Mouse (Mus musculus) CH12.LX (cell line): ENCODE data around the gene Dscam. TPM values are rescaled to one million over a fixed set of nuclear protein-coding genes. Genes with fewer than 3 reads are reported as not detected.

ENCODE experiments used
- DNase-seq: peaks from one replicate; pipeline ENCODE4 v3.0.0-alpha.2; 2013; ENCODE audit errors: extremely low read depth
- H3K27ac ChIP-seq: 2 replicates; pipeline ENCODE4 v1.5.1; 2012; ENCODE audit warnings: low read depth, mild to moderate bottlenecking, control low read depth, moderate library complexity; ENCODE audit not compliant: insufficient read depth
- H3K27me3 ChIP-seq: replicated peaks from 2 replicates; pipeline ENCODE3; 2012; ENCODE audit warnings: inconsistent platforms
- H3K36me3 ChIP-seq, 2 experiments: replicated peaks in 1 of 2; 2 replicates each; pipeline versions ENCODE3 to v1.6.1; 2012; ENCODE audit warnings: inconsistent platforms in 1 of 2, low read length in 1 of 2, mild to moderate bottlenecking in 1 of 2, mixed read lengths in 1 of 2, moderate library complexity in 1 of 2; ENCODE audit not compliant: control insufficient read depth in 1 of 2, insufficient read depth in 1 of 2
- H3K4me1 ChIP-seq, 2 experiments: 2 replicates each; pipeline ENCODE4 v1.6.1; 2012; ENCODE audit warnings: inconsistent platforms in 1 of 2, moderate library complexity in 1 of 2; ENCODE audit not compliant: insufficient read depth in 2 of 2, control insufficient read depth in 1 of 2
- H3K4me2 ChIP-seq: 2 replicates; pipeline ENCODE4 v1.6.1; 2012; ENCODE audit warnings: low read depth, mild to moderate bottlenecking, control low read depth; ENCODE audit not compliant: poor library complexity, insufficient read depth, severe bottlenecking
- H3K4me3 ChIP-seq, 3 experiments: fragments of 150-350 bp in 1 of 3; sonication (generic) in 1 of 3; replicated peaks in 1 of 3; 2 replicates each; pipeline versions ENCODE3 to v1.5.1; 2011 to 2012; ENCODE audit warnings: low read depth in 2 of 3, low read length in 2 of 3, mild to moderate bottlenecking in 2 of 3, moderate library complexity in 2 of 3, control low read depth in 1 of 3, improper control_type of control experiment in 1 of 3, inconsistent platforms in 1 of 3, mixed read lengths in 1 of 3; ENCODE audit not compliant: poor library complexity in 1 of 3
- H3K79me2 ChIP-seq: replicated peaks from 2 replicates; pipeline ENCODE4 v1.6.1; 2012; ENCODE audit warnings: mild to moderate bottlenecking, moderate library complexity; ENCODE audit not compliant: control insufficient read depth, poor library complexity, insufficient read depth, severe bottlenecking; ENCODE audit errors: extremely low read depth
- H3K9ac ChIP-seq: 2 replicates; pipeline ENCODE4 v1.6.1; 2012; ENCODE audit warnings: low read depth, mild to moderate bottlenecking, control low read depth, moderate library complexity; ENCODE audit not compliant: insufficient read depth
- H3K9me3 ChIP-seq: replicated peaks from 2 replicates; pipeline ENCODE3; 2012; ENCODE audit warnings: low read length, inconsistent platforms, mixed read lengths
- ELF1 ChIP-seq: IDR thresholded peaks from 2 replicates; pipeline ENCODE4 v1.6.1; 2014; ENCODE audit warnings: low read depth, mild to moderate bottlenecking, inconsistent platforms, low read length, improper control_type of control experiment
- EP300 ChIP-seq: IDR thresholded peaks from 2 replicates; pipeline ENCODE4 v1.6.1; 2011; ENCODE audit warnings: low read length, improper control_type of control experiment
- ETS1 ChIP-seq: conservative IDR thresholded peaks from 2 replicates; pipeline ENCODE4 v1.6.1; 2012; ENCODE audit warnings: low read depth, mild to moderate bottlenecking, inconsistent platforms, low read length, improper control_type of control experiment, moderate library complexity
- IRF4 ChIP-seq: IDR thresholded peaks from 2 replicates; pipeline ENCODE4 v1.6.1; 2014; ENCODE audit warnings: low read depth, mild to moderate bottlenecking, inconsistent platforms, low read length, improper control_type of control experiment
- JUND ChIP-seq: conservative IDR thresholded peaks from 2 replicates; pipeline ENCODE4 v1.6.1; 2011; ENCODE audit warnings: low read depth, low read length, improper control_type of control experiment
- KAT2A ChIP-seq: IDR thresholded peaks from 2 replicates; pipeline ENCODE4 v1.6.1; 2012; ENCODE audit warnings: low read length, improper control_type of control experiment, inconsistent platforms; ENCODE audit not compliant: insufficient replicate concordance
- MAZ ChIP-seq: IDR thresholded peaks from 2 replicates; pipeline ENCODE4 v1.6.1; 2012; ENCODE audit warnings: low read depth, mild to moderate bottlenecking, inconsistent platforms, low read length, improper control_type of control experiment, moderate library complexity
- MXI1 ChIP-seq: IDR thresholded peaks from 2 replicates; pipeline ENCODE4 v1.6.1; 2011; ENCODE audit warnings: mild to moderate bottlenecking, low read depth, low read length, improper control_type of control experiment
- NELFE ChIP-seq: IDR thresholded peaks from 2 replicates; pipeline ENCODE4 v1.6.1; 2011; ENCODE audit warnings: low read depth, low read length, improper control_type of control experiment
- NRF1 ChIP-seq: IDR thresholded peaks from 2 replicates; pipeline ENCODE4 v1.6.1; 2014; ENCODE audit warnings: low read depth, mild to moderate bottlenecking, inconsistent platforms, low read length, improper control_type of control experiment, moderate library complexity
- RCOR1 ChIP-seq: conservative IDR thresholded peaks from 2 replicates; pipeline ENCODE4 v1.6.1; 2012; ENCODE audit warnings: low read depth, mild to moderate bottlenecking, inconsistent platforms, low read length, improper control_type of control experiment
- SIN3A ChIP-seq: IDR thresholded peaks from 2 replicates; pipeline ENCODE4 v1.6.1; 2012; ENCODE audit warnings: low read length, improper control_type of control experiment, inconsistent platforms
- SMC3 ChIP-seq: IDR thresholded peaks from 2 replicates; pipeline ENCODE4 v1.6.1; 2011; ENCODE audit warnings: low read depth, low read length, improper control_type of control experiment
- UBTF ChIP-seq: IDR thresholded peaks from 2 replicates; pipeline ENCODE4 v1.6.1; 2012; ENCODE audit warnings: low read depth, mild to moderate bottlenecking, inconsistent platforms, low read length, improper control_type of control experiment, moderate library complexity
- USF1 ChIP-seq: IDR thresholded peaks from 2 replicates; pipeline ENCODE4 v1.6.1; 2014; ENCODE audit warnings: low read depth, mild to moderate bottlenecking, inconsistent platforms, low read length, improper control_type of control experiment
- USF2 ChIP-seq: conservative IDR thresholded peaks from 2 replicates; pipeline ENCODE4 v1.6.1; 2011; ENCODE audit warnings: low read depth, low read length, improper control_type of control experiment
- ZNF384 ChIP-seq: IDR thresholded peaks from 2 replicates; pipeline ENCODE4 v1.6.1; 2012; ENCODE audit warnings: low read depth, low read length, improper control_type of control experiment, inconsistent platforms
- dilution Hi-C: fragments of 300-500 bp; cut with MboI; formaldehyde crosslinking; loops from 2 replicates; pipeline ENCODE4 v1.14.3; 2020; ENCODE audit warnings: low sequenced_read_pairs; ENCODE audit not compliant: extremely low pct_unique_long_range_greater_than_20kb, extremely low pct_ligation_motif_present
- in situ Hi-C: fragments of 300-500 bp; cut with MboI; formaldehyde crosslinking; loops from 3 replicates; pipeline ENCODE4 v1.14.3; 2019; ENCODE audit warnings: low sequenced_read_pairs, low pct_ligation_motif_present, low pct_unique_long_range_greater_than_20kb, mixed read lengths
- polyA plus RNA-seq: library from polyadenylated mRNA; unstranded; fragments of >175 nt; gene quantifications from 2 replicates; pipeline ENCODE4 v1.2.1, GENCODE M21; 2012; ENCODE audit warnings: low read depth; ENCODE audit not compliant: insufficient read length
- total RNA-seq, 2 experiments: library from RNA; depleted of rRNA; stranded (reverse); fragments of 300-350 nt in 1 of 2; fragments of >200 nt in 1 of 2; gene quantifications; 2 replicates each; pipeline ENCODE4 v1.2.3; 2012 to 2014

Dscam gene
- total and polyA plus RNA-seq, 3 experiments: under 0.01 to 0.39 (median 0.12) TPM

- no peak for TF ChIP-seq ZNF384
- TF ChIP-seq SIN3A: no peak
- no peak for TF ChIP-seq MXI1
- TF ChIP-seq EP300: no peak
- TF ChIP-seq ETS1: no peak
- no peak for TF ChIP-seq UBTF
- TF ChIP-seq IRF4: no peak
- TF ChIP-seq JUND: no peak
- TF ChIP-seq USF2: no peak
- TF ChIP-seq MAZ: no peak
- TF ChIP-seq NELFE: no peak
- no peak for TF ChIP-seq USF1
- peaks cover 3% of the 10 kb centered on the region for H3K9me3 ChIP-seq
- dilution Hi-C loops: no loop called here
- H3K4me2 ChIP-seq: no peak overlapping the region
- no peak overlapping the region for H3K9ac ChIP-seq
- peaks cover 6 to 21% of the 10 kb centered on the region in 2 experiments; a peak in 3 of 4 replicates for H3K4me1 ChIP-seq
- no peak overlapping the region for H3K4me3 ChIP-seq
- in situ Hi-C loops: no loop called here
- H3K27ac ChIP-seq: no peak overlapping the region
- H3K79me2 ChIP-seq: no peaks in the 10 kb centered on the region
- DNase-seq: no peak
- H3K36me3 ChIP-seq: no peaks in the 10 kb centered on the region
- no peaks in the 10 kb centered on the region for H3K27me3 ChIP-seq
Measured at GRCm38 (mm10) chr16:97096709-97097108, 73.8 kb downstream of the Dscam start.

DNA sequence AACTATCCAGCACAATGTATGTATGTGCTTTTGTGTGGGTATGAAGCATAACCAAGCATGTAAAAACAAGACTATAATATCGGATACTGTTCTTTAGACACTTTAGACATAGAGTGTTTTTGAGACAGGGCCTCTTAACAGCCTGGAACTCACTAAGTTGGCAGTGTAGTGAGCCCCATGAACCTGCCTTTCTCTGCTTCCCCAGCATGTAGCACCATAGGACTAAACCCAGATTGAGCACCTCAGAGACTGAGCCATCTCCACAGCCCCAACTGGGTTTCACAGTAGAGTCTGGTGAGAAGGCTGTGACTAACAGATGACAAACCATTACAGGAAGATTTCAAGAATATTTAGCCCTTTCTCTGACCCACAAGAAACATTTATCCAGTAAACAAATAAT, 75.1 kb downstream of the Dscam start:
- H3K36me3 ChIP-seq: no peaks in the 10 kb centered on the region
- H3K79me2 ChIP-seq: no peaks in the 10 kb centered on the region
- TF ChIP-seq KAT2A (no peak), ZNF384 (no peak), NRF1 (no peak), RCOR1 (no peak), SIN3A (no peak), SMC3 (no peak), ELF1 (no peak), JUND (no peak), UBTF (no peak), USF2 (no peak), MXI1 (no peak)
- TF ChIP-seq, all 38 proteins: peak for 0
- dilution Hi-C loops (no loop called here), in situ Hi-C loops (no loop called here)
- no peak for DNase-seq
- no peak overlapping the region for H3K27ac ChIP-seq
- peaks cover 3% of the 10 kb centered on the region for H3K9me3 ChIP-seq
- H3K27me3 ChIP-seq: no peaks in the 10 kb centered on the region
- no peak overlapping the region for H3K4me3 ChIP-seq
- peaks cover 5 to 18% of the 10 kb centered on the region in 2 experiments; a peak in 3 of 4 replicates for H3K4me1 ChIP-seq
- no peak overlapping the region for H3K9ac ChIP-seq
- H3K4me2 ChIP-seq: no peak overlapping the region
